Mouse (Mus musculus): ENCODE measurements around the gene Chsy1.

- TF ChIP-seq EP300 (IDR thresholded peaks at IDR 0.05; ENCODE audit: low read depth) (no peak), CTCF (IDR thresholded peaks at IDR 0.05; ENCODE audit: low read depth) (no peak)
Observed at GRCm38 (mm10) chr7:66124551-66124968, 15.2 kb downstream of the Chsy1 start.

Measured in liver, embryonic 14.5 days (tissue).